Mouse (Mus musculus) hindbrain, postnatal 0 days (tissue): ENCODE results near the gene Zfp653. TPM values are rescaled to one million over a fixed set of nuclear protein-coding genes. Genes with fewer than 3 reads are reported as not detected.

Source experiments
- ATAC-seq: fragments of 200-750 bp; cut with Nextera tagmentation; 2 replicates; pipeline ENCODE4 v1.8.0; 2017; ENCODE audit warnings: mild to moderate bottlenecking, moderate TSS enrichment, moderate library complexity
- DNase-seq: peaks from one replicate; pipeline ENCODE4 v3.0.0-alpha.2; 2015; ENCODE audit warnings: low spot score
- H3K27ac ChIP-seq: fragments of 300-500 bp; sonication (generic); 2 replicates; pipeline ENCODE4 v1.5.1; 2014; ENCODE audit warnings: mild to moderate bottlenecking
- H3K27me3 ChIP-seq: fragments of 300-500 bp; sonication (generic); 2 replicates; pipeline ENCODE4 v1.6.1; 2014; ENCODE audit warnings: low read length, mixed read lengths; ENCODE audit not compliant: insufficient read depth
- H3K36me3 ChIP-seq: fragments of 300-500 bp; sonication (generic); 2 replicates; pipeline ENCODE4 v1.6.1; 2014; ENCODE audit warnings: low read length, mixed read lengths; ENCODE audit not compliant: insufficient read depth
- H3K4me1 ChIP-seq: fragments of 300-500 bp; sonication (generic); 2 replicates; pipeline ENCODE4 v1.6.1; 2014; ENCODE audit warnings: antibody characterized with exemption, low read length, mixed read lengths; ENCODE audit not compliant: insufficient read depth
- H3K4me2 ChIP-seq: fragments of 300-500 bp; sonication (generic); 2 replicates; pipeline ENCODE4 v1.6.1; 2014; ENCODE audit warnings: low read depth, mild to moderate bottlenecking, low read length, moderate library complexity, mixed read lengths
- H3K4me3 ChIP-seq: fragments of 300-500 bp; sonication (generic); 2 replicates; pipeline ENCODE4 v1.5.1; 2014; ENCODE audit warnings: low read length
- H3K9ac ChIP-seq: fragments of 300-500 bp; sonication (generic); replicated peaks from 2 replicates; pipeline ENCODE4 v1.6.1; 2014; ENCODE audit warnings: mild to moderate bottlenecking, low read length, moderate library complexity, mixed read lengths
- H3K9me3 ChIP-seq: fragments of 300-500 bp; sonication (generic); 2 replicates; pipeline ENCODE4 v1.6.1; 2016; ENCODE audit warnings: low read length, mixed read lengths
- CTCF ChIP-seq: IDR thresholded peaks from 2 replicates; pipeline ENCODE4 v1.5.1; 2016; ENCODE audit warnings: antibody characterized with exemption, control low read depth, low read depth
- WGBS: fragments of 180-500 bp; shearing (Covaris S2); extraction: QIAGEN DNeasy Blood & Tissue Kit; methylation state at CpG from one replicate; pipeline ENCODE4 v1.1.7; 2014; 5-methylcytosine and 5-hydroxymethylcytosine counted together
- polyA plus RNA-seq: library from polyadenylated mRNA; unstranded; fragments of >200 nt; fragmentation: Nextera tagmentation; extraction: Ambion mirVana; gene quantifications from 2 replicates; pipeline ENCODE4 v1.2.1, GENCODE M21; 2015
- total RNA-seq: library from RNA; depleted of rRNA; stranded (reverse); fragments of >200 nt; gene quantifications from 2 replicates; pipeline ENCODE4 v1.2.3, GENCODE M21; 2014

Zfp653 gene
- total and polyA plus RNA-seq, 2 experiments from 2014 or later: 13.2 to 28.8 TPM

GRCm38 (mm10) chr9:22051958-22052254 is 19.3 kb downstream of the Zfp653 start, which contains the start of gene Elavl3:
Gene Elavl3, minus strand, starts transcription at chr9:22052023.
- H3K4me2 ChIP-seq: peak within 1 kb of the TSS; percentile 72
- H3K27ac ChIP-seq: peak within 1 kb of the TSS; percentile 96
- under 1% methylated on average over 21 of the region's 28 CpGs for WGBS
- H3K9me3 ChIP-seq: no peaks in the 10 kb centered on the region
- H3K27me3 ChIP-seq: no peaks in the 10 kb centered on the region
- peak within 1 kb of the TSS; percentile 92 for H3K4me3 ChIP-seq
- peak; percentile 94 for DNase-seq
- H3K36me3 ChIP-seq: no peaks in the 10 kb centered on the region; the same call in 1 of the 2 replicates
- peak within 1 kb of the TSS; percentile 86 for H3K9ac ChIP-seq
- ATAC-seq: peak; percentile 73
- peaks cover 23% of the 10 kb centered on the region; the same call in 1 of the 2 replicates for H3K4me1 ChIP-seq
- no peak; the same call in 1 of the 2 replicates for TF ChIP-seq CTCF

DNA sequence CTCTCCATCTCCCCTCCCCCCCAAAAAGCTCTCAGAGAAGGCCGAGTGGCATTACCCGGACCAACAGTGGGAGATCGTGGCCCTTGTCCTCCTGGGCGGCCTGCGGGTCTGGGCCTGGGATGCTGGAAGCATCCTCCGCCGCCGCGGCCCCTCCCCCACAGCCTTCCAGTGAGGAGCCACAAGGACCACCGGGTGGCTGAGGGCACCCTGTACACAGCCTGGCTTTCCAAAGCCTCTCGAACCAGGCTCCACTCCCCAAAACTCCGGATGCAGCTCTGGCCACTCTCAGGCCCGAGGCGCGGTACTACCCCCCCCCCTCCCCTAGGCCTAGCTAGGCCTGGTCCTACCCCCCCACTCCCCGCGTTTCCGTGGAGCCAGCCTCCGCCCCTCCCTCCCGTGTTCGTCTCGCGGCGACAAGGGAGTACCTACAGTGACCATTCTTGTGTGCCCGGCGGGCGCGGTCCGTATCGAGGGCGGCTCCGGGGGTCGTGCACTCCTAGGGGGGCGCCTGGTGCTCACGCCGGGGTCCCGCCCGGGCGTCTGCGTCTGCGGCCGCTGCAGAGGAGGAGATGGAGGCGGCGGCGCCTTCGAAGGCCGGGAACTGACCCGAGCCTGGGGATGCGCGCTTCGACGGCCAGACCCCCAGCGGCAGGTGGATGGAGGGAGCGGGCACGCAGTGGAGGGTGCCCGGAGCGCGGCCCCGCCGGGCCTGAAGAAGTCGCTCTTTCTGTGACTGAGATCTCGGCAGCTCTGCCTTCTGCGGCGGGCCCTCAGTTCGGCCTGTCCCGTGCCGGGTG is 19.8 kb downstream of the Zfp653 start:
- Histone ChIP-seq H3K27ac (peak overlapping the region; percentile 96), H3K9ac (peak overlapping the region; percentile 86), H3K4me1 (peaks cover 23% of the 10 kb centered on the region; the same call in 1 of the 2 replicates), H3K27me3 (no peaks in the 10 kb centered on the region), H3K9me3 (no peaks in the 10 kb centered on the region), H3K4me3 (peak overlapping the region; percentile 92), H3K4me2 (peak overlapping the region; percentile 72), H3K36me3 (no peaks in the 10 kb centered on the region)
- no peak for TF ChIP-seq CTCF
- WGBS: under 1% methylated on average over 53 of the region's 67 CpGs
- ATAC-seq (peak; percentile 33), DNase-seq (peak; percentile 58)

- DNase-seq: peak; percentile 73
- Histone ChIP-seq H3K36me3 (no peaks in the 10 kb centered on the region), H3K4me1 (peaks cover 23% of the 10 kb centered on the region; the same call in 1 of the 2 replicates), H3K9me3 (no peaks in the 10 kb centered on the region), H3K9ac (peak overlapping the region; percentile 86), H3K27me3 (no peaks in the 10 kb centered on the region), H3K4me3 (peak overlapping the region; percentile 92), H3K27ac (peak overlapping the region; percentile 96), H3K4me2 (peak overlapping the region; percentile 72)
- under 1% methylated on average over 27 of the region's 43 CpGs for WGBS
- ATAC-seq: peak; percentile 11; the same call in 1 of the 2 replicates
- no peak for TF ChIP-seq CTCF
Measured at GRCm38 (mm10) chr9:22050351-22050889, 20.8 kb downstream of the Zfp653 start.

DNA sequence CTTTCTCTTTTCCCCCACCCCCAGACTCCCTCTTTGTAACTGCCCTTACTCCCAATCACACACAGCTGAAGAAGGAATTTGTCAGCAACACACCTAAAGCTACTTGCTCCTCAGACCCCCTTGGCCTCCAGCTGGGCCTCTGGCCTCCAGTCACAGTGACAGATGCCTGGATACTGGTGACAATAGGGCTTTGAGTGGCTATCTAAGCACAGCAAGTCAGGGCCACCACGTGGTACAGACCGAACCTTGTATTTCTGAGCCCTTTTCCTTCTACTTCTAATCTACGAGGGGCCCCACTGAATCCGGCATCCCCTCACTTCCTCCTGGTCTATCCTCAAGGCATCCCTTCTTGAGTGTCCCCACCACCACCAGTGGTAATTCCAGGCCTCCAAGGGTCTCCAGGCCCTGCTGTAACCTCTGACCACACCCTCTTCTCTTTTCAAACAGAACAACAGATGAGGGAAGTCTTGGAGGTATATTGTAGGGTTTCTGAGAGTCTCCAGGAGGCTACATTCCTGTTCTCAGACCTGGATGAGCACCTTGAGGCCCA is 21.4 kb downstream of the Zfp653 start:
- 11% methylated on average over 4 of the region's 4 CpGs for WGBS
- peak; percentile 7; the same call in 1 of the 2 replicates for ATAC-seq
- no peaks in the 10 kb centered on the region for H3K27me3 ChIP-seq
- no peaks in the 10 kb centered on the region for H3K9me3 ChIP-seq
- no peaks in the 10 kb centered on the region for H3K36me3 ChIP-seq
- peak overlapping the region; percentile 92 for H3K4me3 ChIP-seq
- H3K9ac ChIP-seq: peak overlapping the region; percentile 86
- peak overlapping the region; percentile 96 for H3K27ac ChIP-seq
- H3K4me2 ChIP-seq: peak overlapping the region; percentile 72
- no peak for TF ChIP-seq CTCF
- H3K4me1 ChIP-seq: peaks cover 23% of the 10 kb centered on the region; the same call in 1 of the 2 replicates
- peak; percentile 58 for DNase-seq

GRCm38 (mm10) chr9:22049315-22049714 is 21.9 kb downstream of the Zfp653 start:
- peak; percentile 53 for DNase-seq

DNA sequence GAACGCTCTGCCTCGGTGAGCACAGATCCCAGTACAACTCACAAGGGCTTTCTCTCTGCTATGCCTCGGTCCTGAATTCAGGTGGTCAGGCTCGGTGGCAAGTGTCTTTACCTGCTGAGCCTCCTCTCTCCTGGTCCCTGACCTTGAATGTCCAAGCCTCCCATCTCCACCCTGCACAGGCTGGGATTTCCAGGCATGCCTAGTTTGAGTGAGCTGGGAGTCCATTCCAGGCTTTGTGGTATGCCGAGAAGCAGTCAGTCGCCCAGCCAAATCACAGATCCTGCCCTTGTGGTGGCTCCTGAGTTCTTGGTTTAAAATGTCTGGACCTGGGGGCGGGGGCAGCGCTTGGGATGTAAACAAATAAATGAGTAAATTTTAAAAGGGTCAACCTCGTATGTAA is 23.8 kb downstream of the Zfp653 start:
- 50% methylated on average over 9 of the region's 9 CpGs for WGBS
- 0 out of 2 replicates have a peak overlapping the region, but pooled peaks have one; percentile 3 for H3K4me3 ChIP-seq
- DNase-seq (no peak), ATAC-seq (no peak)
- no peaks in the 10 kb centered on the region for H3K27me3 ChIP-seq
- no peaks in the 10 kb centered on the region for H3K36me3 ChIP-seq
- H3K4me1 ChIP-seq: 0 out of 2 replicates have a peak, but pooled peaks cover 18% of the 10 kb centered on the region
- no peak overlapping the region for H3K9ac ChIP-seq
- no peaks in the 10 kb centered on the region for H3K9me3 ChIP-seq
- no peak overlapping the region for H3K27ac ChIP-seq
- H3K4me2 ChIP-seq: peak overlapping the region; percentile 72
- TF ChIP-seq CTCF: no peak

More at GRCm38 (mm10) chr9:22049315-22049714, 21.9 kb downstream of the Zfp653 start:
- Histone ChIP-seq H3K27ac (peak overlapping the region; percentile 96), H3K27me3 (no peaks in the 10 kb centered on the region), H3K4me3 (peak overlapping the region; percentile 92), H3K36me3 (no peaks in the 10 kb centered on the region), H3K4me2 (peak overlapping the region; percentile 72), H3K9ac (peak overlapping the region; percentile 86), H3K9me3 (no peaks in the 10 kb centered on the region), H3K4me1 (peaks cover 18% of the 10 kb centered on the region; the same call in 1 of the 2 replicates)
- 0 out of 2 replicates have a peak, but pooled peaks have one; percentile 3 for ATAC-seq
- TF ChIP-seq CTCF: no peak
- WGBS: 37% methylated on average over 11 of the region's 11 CpGs
